Mouse (Mus musculus): ENCODE data around the gene Tsku. TPM values are rescaled to one million over a fixed set of nuclear protein-coding genes. Genes with fewer than 3 reads are reported as not detected.

The Tsku gene
- polyA plus RNA-seq, 1 experiment from 2014 or later: 6.5 TPM

DNA sequence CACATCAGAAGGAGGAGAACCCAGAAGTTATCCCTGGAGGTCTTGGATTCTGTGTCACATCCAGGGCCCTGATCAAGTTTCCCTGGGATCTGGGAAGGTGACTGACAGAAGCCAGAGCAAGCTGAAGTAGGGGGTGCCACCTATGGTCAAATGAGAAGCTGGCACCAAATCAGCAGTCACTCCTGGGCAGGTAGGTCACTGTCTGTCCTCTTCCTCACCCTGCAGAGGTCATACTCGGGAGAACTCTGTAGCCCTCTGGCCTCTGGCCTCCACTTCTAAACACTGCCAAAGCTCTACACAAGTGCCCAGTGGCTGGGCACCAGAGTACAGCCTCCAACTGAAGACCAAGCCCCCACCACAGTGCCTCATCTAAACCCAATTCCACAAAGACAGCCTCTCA lies 3.1 kb downstream of the Tsku start:
- Histone ChIP-seq H3K36me3 (ENCODE audit: control insufficient read depth, insufficient read depth, low read length) (peaks cover under 1% of the 10 kb centered on the region; the same call in 1 of the 2 replicates), H3K9me3 (ENCODE audit: control insufficient read depth, low read length) (no peaks in the 10 kb centered on the region), H3K9ac (ENCODE audit: low read length) (no peak overlapping the region), H3K4me2 (ENCODE audit: low read length) (no peak overlapping the region), H3K27ac (replicated peaks in 1 of 2; ENCODE audit: control insufficient read depth in 1 of 2, insufficient read depth in 1 of 2, low read depth in 2 of 2, low read length in 2 of 2) (no peak overlapping the region), H3K27me3 (ENCODE audit: control insufficient read depth, insufficient read depth, low read length) (no peaks in the 10 kb centered on the region), H3K4me3 (ENCODE audit: control insufficient read depth in 1 of 2, insufficient read depth in 1 of 2, low read depth in 1 of 2, low read length in 2 of 2) (no peak overlapping the region), H3K4me1 (ENCODE audit: control insufficient read depth in 2 of 2, insufficient read depth in 2 of 2, low read length in 2 of 2) (peaks cover 16 to 35% of the 10 kb centered on the region in 2 experiments)
- no peak for ATAC-seq (ENCODE audit: insufficient number of reproducible peaks, insufficient read depth, low FRiP score, low read depth)
- WGBS: 79% methylated on average over 1 of the region's 1 CpGs

DNA sequence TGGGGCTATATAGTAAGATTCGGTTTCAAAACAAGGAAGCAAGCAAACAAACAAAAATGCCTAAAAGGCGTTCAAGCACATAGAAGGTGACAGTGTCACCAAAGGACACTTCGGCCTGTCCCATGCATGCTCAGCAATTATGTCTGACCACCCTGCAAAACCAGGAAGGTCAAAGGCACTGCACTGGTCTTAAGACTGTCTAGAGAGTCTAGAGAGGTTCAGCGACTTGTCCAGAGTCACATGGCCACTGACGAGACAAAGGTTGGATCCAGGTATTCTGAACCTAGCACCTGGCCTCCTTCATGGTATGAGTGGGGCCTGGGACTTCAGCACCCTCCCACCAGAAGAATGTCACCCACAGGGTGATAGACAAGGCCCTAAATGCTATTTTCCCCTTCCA lies 3.8 kb downstream of the Tsku start:
- H3K4me3 ChIP-seq (ENCODE audit: control insufficient read depth in 1 of 2, insufficient read depth in 1 of 2, low read depth in 1 of 2, low read length in 2 of 2): no peak overlapping the region
- H3K9ac ChIP-seq (ENCODE audit: low read length): no peak overlapping the region
- H3K27me3 ChIP-seq (ENCODE audit: control insufficient read depth, insufficient read depth, low read length): no peaks in the 10 kb centered on the region
- 86% methylated on average over 5 of the region's 5 CpGs for WGBS
- peaks cover 7% of the 10 kb centered on the region for H3K36me3 ChIP-seq (ENCODE audit: control insufficient read depth, insufficient read depth, low read length)
- no peak overlapping the region for H3K27ac ChIP-seq (replicated peaks in 1 of 2; ENCODE audit: control insufficient read depth in 1 of 2, insufficient read depth in 1 of 2, low read depth in 2 of 2, low read length in 2 of 2)
- no peak overlapping the region for H3K4me2 ChIP-seq (ENCODE audit: low read length)
- ATAC-seq (ENCODE audit: insufficient number of reproducible peaks, insufficient read depth, low FRiP score, low read depth): no peak
- no peaks in the 10 kb centered on the region for H3K9me3 ChIP-seq (ENCODE audit: control insufficient read depth, low read length)
- H3K4me1 ChIP-seq (ENCODE audit: control insufficient read depth in 2 of 2, insufficient read depth in 2 of 2, low read length in 2 of 2): peaks cover 16 to 35% of the 10 kb centered on the region in 2 experiments

DNA sequence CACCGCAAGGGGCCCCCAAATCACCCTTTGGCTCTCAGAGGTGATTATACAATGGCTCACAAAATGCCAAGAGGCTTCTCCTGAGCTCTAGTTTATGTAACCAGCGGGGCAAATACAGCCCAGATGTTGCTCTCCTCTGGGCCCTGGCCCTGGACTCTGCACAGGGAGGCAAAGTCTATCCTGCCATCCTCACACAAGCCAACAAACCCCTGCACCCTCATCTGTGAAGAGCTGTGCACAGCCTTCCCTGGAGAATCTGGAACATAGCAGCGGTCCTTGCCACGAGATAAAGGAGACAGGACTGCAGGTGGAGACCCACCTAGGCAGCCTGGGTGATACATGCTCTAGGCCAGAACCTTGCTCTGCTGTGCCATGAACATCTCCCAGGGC lies 6.2 kb downstream of the Tsku start:
- H3K27ac ChIP-seq (replicated peaks in 1 of 2; ENCODE audit: control insufficient read depth in 1 of 2, insufficient read depth in 1 of 2, low read depth in 2 of 2, low read length in 2 of 2): no peak overlapping the region
- 65% methylated on average over 4 of the region's 4 CpGs for WGBS
- peaks cover 26% of the 10 kb centered on the region for H3K36me3 ChIP-seq (ENCODE audit: control insufficient read depth, insufficient read depth, low read length)
- H3K9me3 ChIP-seq (ENCODE audit: control insufficient read depth, low read length): no peaks in the 10 kb centered on the region
- H3K27me3 ChIP-seq (ENCODE audit: control insufficient read depth, insufficient read depth, low read length): no peaks in the 10 kb centered on the region
- no peak for ATAC-seq (ENCODE audit: insufficient number of reproducible peaks, insufficient read depth, low FRiP score, low read depth)
- H3K9ac ChIP-seq (ENCODE audit: low read length): no peak overlapping the region
- H3K4me2 ChIP-seq (ENCODE audit: low read length): no peak overlapping the region
- peaks cover 13 to 29% of the 10 kb centered on the region in 2 experiments for H3K4me1 ChIP-seq (ENCODE audit: control insufficient read depth in 2 of 2, insufficient read depth in 2 of 2, low read length in 2 of 2)
- no peak overlapping the region for H3K4me3 ChIP-seq (ENCODE audit: control insufficient read depth in 1 of 2, insufficient read depth in 1 of 2, low read depth in 1 of 2, low read length in 2 of 2)

DNA sequence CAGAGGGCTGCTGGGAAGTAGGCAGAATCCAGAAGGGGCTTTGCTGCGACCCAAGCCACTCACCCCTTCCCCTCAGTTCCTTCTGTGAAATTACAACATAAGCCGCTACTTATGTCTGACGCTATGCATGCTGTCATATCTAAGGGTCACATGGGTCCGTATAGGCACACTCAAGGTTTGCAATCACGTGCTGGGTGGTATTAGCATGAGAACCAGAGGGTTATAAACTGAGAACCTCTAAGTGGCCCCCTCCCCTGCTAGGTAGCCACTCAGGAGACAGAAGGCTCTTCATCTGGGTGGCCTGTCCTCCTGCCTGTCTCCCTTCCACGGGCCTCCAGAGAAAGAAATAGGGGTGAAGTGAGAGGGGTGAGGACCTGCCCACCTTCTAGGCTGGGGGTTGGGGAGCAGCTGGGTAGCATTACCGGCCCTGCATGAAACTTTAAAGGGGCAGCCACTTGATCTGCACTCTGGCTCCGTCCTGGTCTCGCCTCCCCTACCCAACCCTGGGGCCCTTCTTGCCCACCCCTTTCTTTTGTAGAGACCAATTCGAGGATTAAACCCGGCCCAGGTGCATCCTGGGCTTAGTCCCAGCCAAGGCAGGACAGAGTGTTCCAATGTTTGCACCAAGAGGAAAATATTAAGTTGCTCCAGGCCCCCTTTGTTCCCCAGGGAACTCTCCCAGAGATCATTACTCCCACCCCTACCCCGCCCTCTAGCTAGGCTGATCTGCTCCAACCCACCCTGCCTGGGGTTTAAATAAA lies 6.8 kb downstream of the Tsku start:
- Histone ChIP-seq H3K4me1 (ENCODE audit: control insufficient read depth in 2 of 2, insufficient read depth in 2 of 2, low read length in 2 of 2) (peaks cover 8 to 23% of the 10 kb centered on the region in 2 experiments), H3K9ac (ENCODE audit: low read length) (no peak overlapping the region), H3K36me3 (ENCODE audit: control insufficient read depth, insufficient read depth, low read length) (peaks cover 26% of the 10 kb centered on the region), H3K27me3 (ENCODE audit: control insufficient read depth, insufficient read depth, low read length) (no peaks in the 10 kb centered on the region), H3K4me3 (ENCODE audit: control insufficient read depth in 1 of 2, insufficient read depth in 1 of 2, low read depth in 1 of 2, low read length in 2 of 2) (no peak overlapping the region), H3K9me3 (ENCODE audit: control insufficient read depth, low read length) (no peaks in the 10 kb centered on the region), H3K27ac (replicated peaks in 1 of 2; ENCODE audit: control insufficient read depth in 1 of 2, insufficient read depth in 1 of 2, low read depth in 2 of 2, low read length in 2 of 2) (no peak overlapping the region), H3K4me2 (ENCODE audit: low read length) (no peak overlapping the region)
- ATAC-seq (ENCODE audit: insufficient number of reproducible peaks, insufficient read depth, low FRiP score, low read depth): no peak
- 50% methylated on average over 12 of the region's 12 CpGs for WGBS

DNA sequence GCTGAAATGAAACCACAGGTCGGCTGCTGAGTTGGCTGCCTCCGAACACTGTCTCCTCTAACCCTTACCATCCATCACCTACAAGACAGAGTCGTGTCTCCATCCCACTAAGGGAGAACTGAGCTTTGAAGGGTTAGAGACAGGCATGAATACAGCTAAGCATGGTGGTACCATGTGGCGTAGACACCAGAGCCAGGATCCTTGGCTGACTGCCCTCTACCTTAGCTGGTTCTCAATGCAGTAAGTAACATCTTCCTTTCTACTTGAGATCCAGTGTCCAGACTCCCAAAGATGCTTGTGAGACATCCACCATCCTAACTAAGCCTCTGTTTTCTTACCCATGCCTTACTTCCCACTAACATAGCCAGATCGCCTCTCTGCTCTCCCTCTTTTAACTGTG lies 7.5 kb downstream of the Tsku start:
- Histone ChIP-seq H3K36me3 (ENCODE audit: control insufficient read depth, insufficient read depth, low read length) (peaks cover 26% of the 10 kb centered on the region), H3K4me2 (ENCODE audit: low read length) (no peak overlapping the region), H3K27ac (replicated peaks in 1 of 2; ENCODE audit: control insufficient read depth in 1 of 2, insufficient read depth in 1 of 2, low read depth in 2 of 2, low read length in 2 of 2) (no peak overlapping the region), H3K9ac (ENCODE audit: low read length) (no peak overlapping the region), H3K9me3 (ENCODE audit: control insufficient read depth, low read length) (no peaks in the 10 kb centered on the region), H3K4me1 (ENCODE audit: control insufficient read depth in 2 of 2, insufficient read depth in 2 of 2, low read length in 2 of 2) (peaks cover 5 to 20% of the 10 kb centered on the region in 2 experiments; a peak in 3 of 4 replicates), H3K27me3 (ENCODE audit: control insufficient read depth, insufficient read depth, low read length) (no peaks in the 10 kb centered on the region), H3K4me3 (ENCODE audit: control insufficient read depth in 1 of 2, insufficient read depth in 1 of 2, low read depth in 1 of 2, low read length in 2 of 2) (no peak overlapping the region)
- WGBS: 87% methylated on average over 5 of the region's 5 CpGs
- no peak for ATAC-seq (ENCODE audit: insufficient number of reproducible peaks, insufficient read depth, low FRiP score, low read depth)

DNA sequence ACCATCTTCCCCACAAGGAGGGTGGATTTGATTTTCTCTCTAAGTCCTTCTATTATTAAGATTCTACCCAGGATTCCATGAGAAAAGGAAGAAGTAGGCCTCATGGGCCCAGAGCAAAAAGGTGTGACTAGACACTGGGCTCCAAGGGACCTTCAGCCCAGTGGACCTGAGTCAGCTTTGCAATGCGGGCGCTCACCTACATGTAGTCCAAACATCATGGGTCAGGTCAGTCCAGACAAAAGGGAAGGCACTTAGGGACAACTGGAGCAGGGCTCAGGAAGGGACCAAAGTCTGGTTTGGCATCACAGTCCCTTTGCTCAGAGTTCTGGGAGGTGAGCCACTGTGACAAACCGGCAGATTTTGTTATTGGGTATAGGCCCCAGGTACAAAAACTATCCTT lies 9.6 kb downstream of the Tsku start:
- ATAC-seq (ENCODE audit: insufficient number of reproducible peaks, insufficient read depth, low FRiP score, low read depth): no peak
- Histone ChIP-seq H3K4me3 (ENCODE audit: control insufficient read depth in 1 of 2, insufficient read depth in 1 of 2, low read depth in 1 of 2, low read length in 2 of 2) (no peak overlapping the region), H3K27ac (replicated peaks in 1 of 2; ENCODE audit: control insufficient read depth in 1 of 2, insufficient read depth in 1 of 2, low read depth in 2 of 2, low read length in 2 of 2) (no peak overlapping the region), H3K9me3 (ENCODE audit: control insufficient read depth, low read length) (no peaks in the 10 kb centered on the region), H3K9ac (ENCODE audit: low read length) (no peak overlapping the region), H3K36me3 (ENCODE audit: control insufficient read depth, insufficient read depth, low read length) (peaks cover 26% of the 10 kb centered on the region), H3K4me2 (ENCODE audit: low read length) (no peak overlapping the region), H3K27me3 (ENCODE audit: control insufficient read depth, insufficient read depth, low read length) (no peaks in the 10 kb centered on the region), H3K4me1 (ENCODE audit: control insufficient read depth in 2 of 2, insufficient read depth in 2 of 2, low read length in 2 of 2) (peaks cover 8 to 22% of the 10 kb centered on the region in 2 experiments; a peak in 3 of 4 replicates)
- 90% methylated on average over 3 of the region's 3 CpGs for WGBS

DNA sequence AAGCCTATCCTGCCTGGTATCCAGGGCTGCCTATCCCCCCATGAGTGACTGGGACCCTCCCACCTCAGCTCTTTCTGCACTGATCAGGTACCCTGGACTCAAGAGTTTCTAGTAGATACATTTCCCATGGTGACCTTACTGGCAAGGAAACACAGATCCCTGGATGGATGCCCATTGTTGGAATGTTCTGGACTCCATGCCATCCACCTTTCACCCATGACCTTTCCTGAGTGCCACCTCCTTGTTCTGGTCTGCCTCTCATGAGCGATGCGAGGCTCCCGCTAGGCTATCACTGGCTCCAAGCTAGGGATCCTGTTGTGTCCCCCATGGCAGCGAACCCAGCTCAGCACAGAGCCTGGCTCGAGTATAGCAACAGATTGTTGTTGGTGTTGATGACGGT lies 11.3 kb downstream of the Tsku start:
- Histone ChIP-seq H3K4me2 (ENCODE audit: low read length) (no peak overlapping the region), H3K9me3 (ENCODE audit: control insufficient read depth, low read length) (no peaks in the 10 kb centered on the region)
- 86% methylated on average over 6 of the region's 6 CpGs for WGBS

DNA sequence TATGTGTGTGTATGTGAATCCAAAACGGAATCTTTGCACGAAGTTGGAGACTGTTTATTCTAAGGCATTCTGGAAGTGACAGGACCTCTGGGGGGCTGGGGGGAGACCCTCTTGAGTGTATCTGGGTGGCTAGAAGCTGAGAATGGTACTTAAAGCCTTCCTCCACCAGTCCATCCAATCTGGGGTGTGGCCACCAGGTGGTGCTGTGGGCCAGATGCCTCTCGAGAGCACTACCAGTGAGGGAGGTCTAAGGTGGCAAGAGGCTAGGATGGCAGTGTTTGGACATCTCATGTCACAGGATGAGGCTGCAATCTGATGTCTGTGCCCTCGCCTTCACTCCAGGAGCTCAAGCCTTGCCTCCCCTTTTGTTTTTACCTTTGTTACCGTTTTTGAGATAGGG lies 12.0 kb downstream of the Tsku start:
- Histone ChIP-seq H3K4me3 (ENCODE audit: control insufficient read depth in 1 of 2, insufficient read depth in 1 of 2, low read depth in 1 of 2, low read length in 2 of 2) (no peak overlapping the region), H3K9ac (ENCODE audit: low read length) (no peak overlapping the region), H3K27ac (replicated peaks in 1 of 2; ENCODE audit: control insufficient read depth in 1 of 2, insufficient read depth in 1 of 2, low read depth in 2 of 2, low read length in 2 of 2) (no peak overlapping the region), H3K4me1 (ENCODE audit: control insufficient read depth in 2 of 2, insufficient read depth in 2 of 2, low read length in 2 of 2) (peaks cover 2 to 9% of the 10 kb centered on the region in 2 experiments; a peak in 3 of 4 replicates), H3K9me3 (ENCODE audit: control insufficient read depth, low read length) (no peaks in the 10 kb centered on the region), H3K4me2 (ENCODE audit: low read length) (no peak overlapping the region), H3K27me3 (ENCODE audit: control insufficient read depth, insufficient read depth, low read length) (no peaks in the 10 kb centered on the region), H3K36me3 (ENCODE audit: control insufficient read depth, insufficient read depth, low read length) (peaks cover 26% of the 10 kb centered on the region)
- no peak for ATAC-seq (ENCODE audit: insufficient number of reproducible peaks, insufficient read depth, low FRiP score, low read depth)
- 19% methylated on average over 5 of the region's 5 CpGs for WGBS

More for the DNA sequence above, 11.3 kb downstream of the Tsku start:
- Histone ChIP-seq H3K4me1 (ENCODE audit: control insufficient read depth in 2 of 2, insufficient read depth in 2 of 2, low read length in 2 of 2) (peaks cover 3 to 14% of the 10 kb centered on the region in 2 experiments; a peak in 3 of 4 replicates), H3K27me3 (ENCODE audit: control insufficient read depth, insufficient read depth, low read length) (no peaks in the 10 kb centered on the region), H3K27ac (replicated peaks in 1 of 2; ENCODE audit: control insufficient read depth in 1 of 2, insufficient read depth in 1 of 2, low read depth in 2 of 2, low read length in 2 of 2) (no peak overlapping the region), H3K9ac (ENCODE audit: low read length) (no peak overlapping the region), H3K4me3 (ENCODE audit: control insufficient read depth in 1 of 2, insufficient read depth in 1 of 2, low read depth in 1 of 2, low read length in 2 of 2) (no peak overlapping the region), H3K36me3 (ENCODE audit: control insufficient read depth, insufficient read depth, low read length) (peaks cover 26% of the 10 kb centered on the region)
- ATAC-seq (ENCODE audit: insufficient number of reproducible peaks, insufficient read depth, low FRiP score, low read depth): no peak
